Mouse (Mus musculus): ENCODE data around the gene Gng10. TPM values are rescaled to one million over a fixed set of nuclear protein-coding genes. Genes with fewer than 3 reads are reported as not detected.

Gene Gng10
- polyA plus RNA-seq, 1 experiment from 2014 or later, result 47.5 TPM

DNA sequence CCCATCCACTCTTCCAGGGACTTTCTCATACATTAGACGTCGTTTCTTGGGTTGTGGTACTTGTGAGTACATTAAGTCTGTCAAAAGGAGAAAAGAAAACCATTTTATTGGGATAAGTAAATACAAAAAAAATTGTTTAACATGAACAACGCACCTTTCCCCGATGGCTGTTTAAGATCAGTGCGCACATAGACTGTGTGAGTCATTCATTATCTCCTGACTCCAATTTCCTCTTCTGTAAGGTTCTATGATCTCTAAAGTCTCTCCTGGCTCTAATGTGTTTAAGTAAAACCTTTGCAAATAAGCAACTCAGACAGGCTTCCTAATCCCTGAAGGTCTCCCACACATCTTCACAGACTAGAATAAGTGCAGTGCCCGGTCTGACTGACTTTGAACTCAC lies 9.0 kb downstream of the Gng10 start:
- H3K9ac ChIP-seq (ENCODE audit: low read length), result no peak overlapping the region
- H3K9me3 ChIP-seq (ENCODE audit: control insufficient read depth, low read length), result no peaks in the 10 kb centered on the region
- ATAC-seq (ENCODE audit: insufficient number of reproducible peaks, insufficient read depth, low FRiP score, low read depth), result no peak
- H3K27me3 ChIP-seq (ENCODE audit: control insufficient read depth, insufficient read depth, low read length), result no peaks in the 10 kb centered on the region
- peaks cover 14% of the 10 kb centered on the region; the same call in 1 of the 2 replicates for H3K36me3 ChIP-seq (ENCODE audit: control insufficient read depth, insufficient read depth, low read length)
- no peaks in the 10 kb centered on the region for H3K4me1 ChIP-seq (ENCODE audit: control insufficient read depth in 2 of 2, insufficient read depth in 2 of 2, low read length in 2 of 2)
- 83% methylated on average over 6 of the region's 6 CpGs for WGBS
- no peak overlapping the region for H3K4me3 ChIP-seq (ENCODE audit: control insufficient read depth in 1 of 2, insufficient read depth in 1 of 2, low read depth in 1 of 2, low read length in 2 of 2)
- no peak overlapping the region for H3K4me2 ChIP-seq (ENCODE audit: low read length)
- no peak overlapping the region for H3K27ac ChIP-seq (replicated peaks in 1 of 2; ENCODE audit: control insufficient read depth in 1 of 2, insufficient read depth in 1 of 2, low read depth in 2 of 2, low read length in 2 of 2)

DNA sequence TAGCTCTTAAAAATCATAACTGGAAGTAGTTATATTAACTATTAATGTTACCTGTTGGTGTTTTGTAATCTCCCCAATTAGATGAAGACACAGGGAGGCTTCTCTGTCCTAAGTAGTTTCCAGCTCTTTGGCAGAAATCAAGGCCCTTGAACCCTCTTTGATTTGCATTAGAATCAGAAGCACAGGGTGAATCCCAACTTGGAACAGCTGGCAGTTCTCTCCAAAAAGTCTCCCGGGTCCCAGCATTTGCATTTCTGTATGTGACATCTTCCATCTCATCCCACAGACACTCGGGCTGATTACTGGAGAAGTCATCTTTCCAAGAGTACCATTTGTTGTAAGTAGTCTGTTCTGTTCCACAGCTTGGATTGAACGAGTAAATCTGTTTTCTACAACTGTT lies 12.3 kb downstream of the Gng10 start:
- no peak overlapping the region for H3K4me3 ChIP-seq (ENCODE audit: control insufficient read depth in 1 of 2, insufficient read depth in 1 of 2, low read depth in 1 of 2, low read length in 2 of 2)
- H3K36me3 ChIP-seq (ENCODE audit: control insufficient read depth, insufficient read depth, low read length), result 0 out of 2 replicates have a peak, but pooled peaks cover under 1% of the 10 kb centered on the region
- H3K9me3 ChIP-seq (ENCODE audit: control insufficient read depth, low read length), result no peaks in the 10 kb centered on the region
- 38% methylated on average over 3 of the region's 3 CpGs for WGBS
- no peak overlapping the region for H3K4me2 ChIP-seq (ENCODE audit: low read length)
- H3K27ac ChIP-seq (replicated peaks in 1 of 2; ENCODE audit: control insufficient read depth in 1 of 2, insufficient read depth in 1 of 2, low read depth in 2 of 2, low read length in 2 of 2), result no peak overlapping the region
- H3K27me3 ChIP-seq (ENCODE audit: control insufficient read depth, insufficient read depth, low read length), result no peaks in the 10 kb centered on the region
- H3K9ac ChIP-seq (ENCODE audit: low read length), result no peak overlapping the region
- ATAC-seq (ENCODE audit: insufficient number of reproducible peaks, insufficient read depth, low FRiP score, low read depth), result no peak
- no peaks in the 10 kb centered on the region for H3K4me1 ChIP-seq (ENCODE audit: control insufficient read depth in 2 of 2, insufficient read depth in 2 of 2, low read length in 2 of 2)

DNA sequence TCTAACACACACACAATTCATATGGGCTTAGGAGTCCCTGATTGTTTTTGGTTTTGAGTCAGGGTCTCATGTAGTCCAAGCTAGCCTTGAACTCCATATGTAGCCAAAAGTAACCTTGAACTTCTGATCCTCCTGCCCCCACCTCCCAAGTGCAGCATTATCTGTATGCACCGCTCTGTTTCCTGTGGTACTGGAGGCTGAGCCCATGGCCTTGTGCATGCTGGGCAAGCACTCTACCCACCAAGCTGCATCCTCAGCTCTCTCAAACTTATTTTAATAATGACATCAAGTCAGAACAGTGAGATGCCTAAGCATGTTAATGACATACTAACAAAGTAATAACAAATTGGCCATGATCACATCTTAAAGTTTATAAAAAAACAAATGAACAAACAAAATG lies 16.2 kb downstream of the Gng10 start:
- Histone ChIP-seq H3K9me3 (ENCODE audit: control insufficient read depth, low read length) (no peaks in the 10 kb centered on the region), H3K27ac (replicated peaks in 1 of 2; ENCODE audit: control insufficient read depth in 1 of 2, insufficient read depth in 1 of 2, low read depth in 2 of 2, low read length in 2 of 2) (no peak overlapping the region), H3K9ac (ENCODE audit: low read length) (no peak overlapping the region), H3K27me3 (ENCODE audit: control insufficient read depth, insufficient read depth, low read length) (no peaks in the 10 kb centered on the region), H3K4me2 (ENCODE audit: low read length) (no peak overlapping the region), H3K36me3 (ENCODE audit: control insufficient read depth, insufficient read depth, low read length) (no peaks in the 10 kb centered on the region), H3K4me1 (ENCODE audit: control insufficient read depth in 2 of 2, insufficient read depth in 2 of 2, low read length in 2 of 2) (peaks cover 0 to 3% of the 10 kb centered on the region in 2 experiments; a peak in 1 of 4 replicates), H3K4me3 (ENCODE audit: control insufficient read depth in 1 of 2, insufficient read depth in 1 of 2, low read depth in 1 of 2, low read length in 2 of 2) (no peak overlapping the region)
- no peak for ATAC-seq (ENCODE audit: insufficient number of reproducible peaks, insufficient read depth, low FRiP score, low read depth)
- WGBS, result 77% methylated on average over 1 of the region's 1 CpGs

DNA sequence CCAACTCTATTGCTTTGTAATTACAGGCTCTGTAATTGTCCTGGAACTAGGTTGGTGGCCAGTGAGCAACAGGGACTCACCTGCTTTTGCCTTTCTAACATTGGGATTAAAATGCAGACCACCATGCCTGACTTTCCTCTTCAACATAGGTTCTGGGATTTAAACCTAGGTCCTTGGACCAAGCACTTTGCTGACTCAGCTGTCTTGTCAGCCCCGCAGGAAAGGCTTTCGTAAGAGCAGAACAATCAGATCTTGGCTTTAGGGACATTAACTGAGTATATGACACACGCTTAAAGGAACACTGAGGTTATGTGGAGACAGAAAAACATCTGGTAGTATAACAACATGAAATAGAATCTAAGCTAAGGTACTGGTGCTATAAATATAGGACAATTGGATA lies 23.0 kb downstream of the Gng10 start:
- WGBS, result 75% methylated on average over 3 of the region's 3 CpGs
- no peak for ATAC-seq (ENCODE audit: insufficient number of reproducible peaks, insufficient read depth, low FRiP score, low read depth)

DNA sequence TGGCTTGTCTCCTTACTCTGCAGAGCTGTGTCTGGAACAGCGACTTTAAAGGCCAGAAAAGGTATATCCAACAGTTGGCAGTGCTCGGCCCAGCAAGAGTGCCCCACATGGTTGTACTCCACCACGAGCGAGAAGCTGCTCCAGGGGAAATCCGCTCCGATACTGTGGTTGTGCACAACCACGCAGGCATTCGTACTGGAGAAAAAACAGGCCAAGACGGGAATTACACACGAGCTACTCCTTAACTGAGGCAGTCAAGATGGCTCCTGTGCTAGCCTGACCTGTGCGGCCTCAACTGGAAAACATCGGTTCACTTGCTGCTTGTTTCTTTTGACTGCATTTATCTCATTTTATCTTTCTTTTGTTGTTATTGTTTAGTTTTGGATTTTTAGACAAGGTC lies 27.6 kb downstream of the Gng10 start:
- Histone ChIP-seq H3K27ac (replicated peaks in 1 of 2; ENCODE audit: control insufficient read depth in 1 of 2, insufficient read depth in 1 of 2, low read depth in 2 of 2, low read length in 2 of 2) (no peak overlapping the region), H3K4me3 (ENCODE audit: control insufficient read depth in 1 of 2, insufficient read depth in 1 of 2, low read depth in 1 of 2, low read length in 2 of 2) (no peak overlapping the region), H3K9me3 (ENCODE audit: control insufficient read depth, low read length) (no peaks in the 10 kb centered on the region), H3K4me2 (ENCODE audit: low read length) (no peak overlapping the region), H3K9ac (ENCODE audit: low read length) (no peak overlapping the region), H3K36me3 (ENCODE audit: control insufficient read depth, insufficient read depth, low read length) (no peaks in the 10 kb centered on the region), H3K4me1 (ENCODE audit: control insufficient read depth in 2 of 2, insufficient read depth in 2 of 2, low read length in 2 of 2) (no peaks in the 10 kb centered on the region), H3K27me3 (ENCODE audit: control insufficient read depth, insufficient read depth, low read length) (no peaks in the 10 kb centered on the region)
- 77% methylated on average over 12 of the region's 12 CpGs for WGBS
- no peak for ATAC-seq (ENCODE audit: insufficient number of reproducible peaks, insufficient read depth, low FRiP score, low read depth)

More for the DNA sequence above, 23.0 kb downstream of the Gng10 start:
- Histone ChIP-seq H3K27me3 (ENCODE audit: control insufficient read depth, insufficient read depth, low read length) (no peaks in the 10 kb centered on the region), H3K36me3 (ENCODE audit: control insufficient read depth, insufficient read depth, low read length) (no peaks in the 10 kb centered on the region), H3K9ac (ENCODE audit: low read length) (no peak overlapping the region), H3K4me2 (ENCODE audit: low read length) (no peak overlapping the region), H3K4me3 (ENCODE audit: control insufficient read depth in 1 of 2, insufficient read depth in 1 of 2, low read depth in 1 of 2, low read length in 2 of 2) (no peak overlapping the region), H3K9me3 (ENCODE audit: control insufficient read depth, low read length) (no peaks in the 10 kb centered on the region), H3K27ac (replicated peaks in 1 of 2; ENCODE audit: control insufficient read depth in 1 of 2, insufficient read depth in 1 of 2, low read depth in 2 of 2, low read length in 2 of 2) (no peak overlapping the region), H3K4me1 (ENCODE audit: control insufficient read depth in 2 of 2, insufficient read depth in 2 of 2, low read length in 2 of 2) (peaks cover 0 to 3% of the 10 kb centered on the region in 2 experiments; a peak in 1 of 4 replicates)

DNA sequence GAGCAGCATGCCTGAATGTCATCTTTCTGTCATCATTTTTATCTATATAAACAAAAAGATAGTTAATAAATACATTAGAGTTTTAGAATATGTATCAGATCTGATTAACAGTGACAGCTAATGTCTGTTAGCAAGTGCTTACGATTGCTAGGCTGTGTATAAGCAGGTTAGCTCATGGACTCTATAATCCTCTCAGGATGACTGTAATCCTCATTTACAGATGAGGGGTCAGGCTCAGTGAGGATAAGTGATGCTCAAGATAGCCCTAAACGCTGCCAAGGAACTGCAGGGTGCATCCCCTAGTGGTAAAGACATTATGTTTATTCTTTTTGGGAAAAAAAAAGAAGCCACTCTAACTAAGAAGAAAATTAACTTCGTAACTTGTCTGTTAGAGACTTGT lies 34.4 kb downstream of the Gng10 start:
- Histone ChIP-seq H3K27ac (replicated peaks in 1 of 2; ENCODE audit: control insufficient read depth in 1 of 2, insufficient read depth in 1 of 2, low read depth in 2 of 2, low read length in 2 of 2) (no peak overlapping the region), H3K27me3 (ENCODE audit: control insufficient read depth, insufficient read depth, low read length) (no peaks in the 10 kb centered on the region), H3K36me3 (ENCODE audit: control insufficient read depth, insufficient read depth, low read length) (no peaks in the 10 kb centered on the region), H3K9me3 (ENCODE audit: control insufficient read depth, low read length) (no peaks in the 10 kb centered on the region), H3K4me1 (ENCODE audit: control insufficient read depth in 2 of 2, insufficient read depth in 2 of 2, low read length in 2 of 2) (no peaks in the 10 kb centered on the region), H3K4me2 (ENCODE audit: low read length) (no peak overlapping the region), H3K9ac (ENCODE audit: low read length) (no peak overlapping the region), H3K4me3 (ENCODE audit: control insufficient read depth in 1 of 2, insufficient read depth in 1 of 2, low read depth in 1 of 2, low read length in 2 of 2) (no peak overlapping the region)
- no peak for ATAC-seq (ENCODE audit: insufficient number of reproducible peaks, insufficient read depth, low FRiP score, low read depth)
- WGBS, result 41% methylated on average over 3 of the region's 3 CpGs

DNA sequence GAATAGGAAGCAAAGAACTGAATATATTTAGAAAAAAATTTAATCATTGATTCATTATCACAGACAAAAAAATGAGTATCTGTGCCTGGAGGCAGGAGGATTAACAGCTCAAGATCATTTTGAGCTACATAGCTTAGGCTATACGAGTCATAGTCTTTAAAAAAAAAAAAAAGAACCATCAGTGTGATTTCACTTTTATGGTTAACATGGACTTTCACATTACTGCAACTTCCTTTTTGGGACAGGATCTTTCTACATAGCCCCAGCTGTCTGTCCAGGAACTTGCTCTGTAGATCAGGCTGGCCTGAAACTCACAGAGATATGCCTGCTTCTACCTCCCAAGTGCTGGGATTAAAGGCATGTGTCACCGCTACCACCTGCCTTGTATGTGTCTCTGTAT lies 48.5 kb downstream of the Gng10 start:
- Histone ChIP-seq H3K4me2 (ENCODE audit: low read length) (no peak overlapping the region), H3K27ac (replicated peaks in 1 of 2; ENCODE audit: control insufficient read depth in 1 of 2, insufficient read depth in 1 of 2, low read depth in 2 of 2, low read length in 2 of 2) (no peak overlapping the region), H3K9ac (ENCODE audit: low read length) (no peak overlapping the region), H3K9me3 (ENCODE audit: control insufficient read depth, low read length) (no peaks in the 10 kb centered on the region), H3K4me1 (ENCODE audit: control insufficient read depth in 2 of 2, insufficient read depth in 2 of 2, low read length in 2 of 2) (no peaks in the 10 kb centered on the region), H3K27me3 (ENCODE audit: control insufficient read depth, insufficient read depth, low read length) (no peaks in the 10 kb centered on the region), H3K36me3 (ENCODE audit: control insufficient read depth, insufficient read depth, low read length) (no peaks in the 10 kb centered on the region), H3K4me3 (ENCODE audit: control insufficient read depth in 1 of 2, insufficient read depth in 1 of 2, low read depth in 1 of 2, low read length in 2 of 2) (no peak overlapping the region)
- WGBS, result 80% methylated on average over 2 of the region's 2 CpGs
- no peak for ATAC-seq (ENCODE audit: insufficient number of reproducible peaks, insufficient read depth, low FRiP score, low read depth)

DNA sequence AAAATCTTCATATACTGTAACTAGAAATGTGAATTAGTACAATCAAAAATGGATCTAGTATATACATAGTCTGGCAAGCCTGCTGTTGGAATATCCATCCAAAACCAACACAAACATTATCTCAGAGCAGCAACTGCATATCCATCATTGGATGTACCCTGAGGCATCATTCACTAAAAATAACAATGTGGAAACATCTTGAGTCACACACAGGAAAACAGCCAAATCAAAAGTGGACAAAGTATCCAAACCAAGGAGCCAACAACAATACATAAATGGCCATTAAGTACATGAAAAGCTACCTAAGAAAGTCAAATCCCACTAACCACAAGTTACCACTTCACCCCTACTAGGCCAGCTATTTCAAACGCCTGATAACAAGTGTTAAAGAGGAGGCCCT lies 54.5 kb downstream of the Gng10 start:
- H3K4me3 ChIP-seq (ENCODE audit: control insufficient read depth in 1 of 2, insufficient read depth in 1 of 2, low read depth in 1 of 2, low read length in 2 of 2), result no peak overlapping the region
- H3K4me1 ChIP-seq (ENCODE audit: control insufficient read depth in 2 of 2, insufficient read depth in 2 of 2, low read length in 2 of 2), result peaks cover 2 to 7% of the 10 kb centered on the region in 2 experiments; a peak in 3 of 4 replicates
- no peak for ATAC-seq (ENCODE audit: insufficient number of reproducible peaks, insufficient read depth, low FRiP score, low read depth)
- no peak overlapping the region for H3K27ac ChIP-seq (replicated peaks in 1 of 2; ENCODE audit: control insufficient read depth in 1 of 2, insufficient read depth in 1 of 2, low read depth in 2 of 2, low read length in 2 of 2)
- no peaks in the 10 kb centered on the region for H3K9me3 ChIP-seq (ENCODE audit: control insufficient read depth, low read length)
- H3K36me3 ChIP-seq (ENCODE audit: control insufficient read depth, insufficient read depth, low read length), result no peaks in the 10 kb centered on the region
- no peak overlapping the region for H3K4me2 ChIP-seq (ENCODE audit: low read length)
- 16% methylated on average over 1 of the region's 1 CpGs for WGBS
- H3K9ac ChIP-seq (ENCODE audit: low read length), result no peak overlapping the region
- no peaks in the 10 kb centered on the region for H3K27me3 ChIP-seq (ENCODE audit: control insufficient read depth, insufficient read depth, low read length)
